Mouse (Mus musculus) right cerebral cortex, adult 18-20 months (tissue): ENCODE measurements around the gene Rbp3.
A peak's percentile ranks its signal among the peaks of the same experiment; 100 is the strongest.

Experiments used
- DNase-seq: peaks from one replicate; pipeline ENCODE4 v3.0.0; 2022; ENCODE audit warnings: mixed read lengths

Rbp3 gene

DNA sequence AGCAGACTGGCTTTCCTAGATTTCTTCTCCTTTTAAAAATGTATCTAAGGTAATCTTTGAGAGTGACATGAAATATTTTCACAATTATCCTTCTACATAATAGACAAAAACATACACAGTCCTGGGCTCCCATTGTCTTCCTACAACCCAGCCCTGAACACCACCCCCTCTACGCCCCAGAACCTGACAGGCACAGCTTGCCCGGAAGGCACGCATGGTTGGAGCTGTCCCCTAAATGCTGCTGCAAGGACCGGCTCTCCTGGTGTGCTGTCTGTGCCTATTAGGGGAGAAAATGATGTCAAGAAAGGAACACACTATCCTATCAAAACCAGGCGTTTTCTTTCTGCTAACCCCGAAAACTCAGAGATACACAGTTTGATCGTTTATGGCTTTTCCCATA, 23.9 kb downstream of the Rbp3 start:
- DNase-seq, result no peak

DNA sequence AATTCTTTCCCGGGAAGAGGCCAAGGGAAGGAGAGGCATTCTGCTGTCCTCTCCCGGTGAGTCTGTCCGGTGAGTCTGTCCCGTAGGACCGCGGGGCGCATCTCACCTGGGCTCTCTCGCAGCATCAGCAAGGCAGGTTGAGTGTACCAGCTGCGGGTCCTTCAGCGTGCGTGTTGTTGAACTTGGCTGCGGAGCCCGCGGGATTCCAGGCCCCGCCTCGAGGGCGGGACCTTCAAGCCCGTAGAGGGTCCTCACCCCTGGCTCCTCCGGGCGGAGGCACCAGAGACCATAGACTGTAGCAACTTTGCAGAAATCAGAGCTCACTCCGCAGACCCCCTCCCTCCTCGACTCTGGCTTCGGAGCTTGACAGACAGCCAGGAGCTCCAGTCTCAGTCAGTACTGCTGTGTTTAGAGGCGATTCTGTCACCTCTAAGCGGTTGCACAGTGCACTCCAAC, 24.8 kb downstream of the Rbp3 start, which contains the start of gene Zfp488:
TSS of gene Zfp488 (minus strand) at position 161 of the 456 bp plus-strand sequence.
- DNase-seq, result peak; percentile 11

DNA sequence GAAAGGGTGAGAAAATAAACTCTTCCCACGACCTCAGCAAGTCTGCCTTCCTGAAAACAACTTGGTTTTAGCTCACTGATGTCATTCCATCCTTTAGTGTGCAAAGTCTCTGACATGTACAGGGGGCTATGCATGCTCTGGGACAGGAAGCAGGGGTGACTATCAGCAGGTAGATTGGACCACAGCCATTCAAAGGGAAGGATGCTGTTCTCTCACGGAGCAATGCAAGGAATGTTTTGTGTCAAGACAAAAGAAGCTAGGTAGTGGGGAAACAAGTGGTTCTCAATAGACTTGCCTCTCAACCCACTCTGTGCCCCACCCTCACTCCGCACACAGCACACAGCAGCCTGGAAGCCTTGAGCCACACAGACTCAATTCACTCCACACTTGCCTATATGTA, 35.4 kb downstream of the Rbp3 start:
- no peak for DNase-seq

DNA sequence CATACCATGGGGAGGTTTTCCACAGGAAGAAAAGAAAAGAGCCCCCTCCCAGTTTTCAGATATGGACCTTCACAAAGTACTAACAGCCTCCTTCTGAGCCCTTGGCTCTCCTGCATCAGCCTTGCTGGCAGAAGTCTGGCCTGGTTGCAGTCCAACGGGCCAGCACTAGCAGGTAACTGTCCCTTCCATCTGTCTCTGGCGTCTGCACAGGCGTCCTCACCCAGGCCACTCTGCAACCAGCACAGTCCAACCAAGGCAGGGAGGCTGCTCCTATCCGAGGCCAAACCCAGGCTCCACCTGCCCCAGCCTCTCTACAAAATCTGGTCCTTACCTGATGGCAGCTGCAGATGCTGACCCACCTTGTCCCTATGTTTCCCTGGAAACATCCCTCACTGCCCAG, 38.2 kb downstream of the Rbp3 start:
- DNase-seq, result no peak

DNA sequence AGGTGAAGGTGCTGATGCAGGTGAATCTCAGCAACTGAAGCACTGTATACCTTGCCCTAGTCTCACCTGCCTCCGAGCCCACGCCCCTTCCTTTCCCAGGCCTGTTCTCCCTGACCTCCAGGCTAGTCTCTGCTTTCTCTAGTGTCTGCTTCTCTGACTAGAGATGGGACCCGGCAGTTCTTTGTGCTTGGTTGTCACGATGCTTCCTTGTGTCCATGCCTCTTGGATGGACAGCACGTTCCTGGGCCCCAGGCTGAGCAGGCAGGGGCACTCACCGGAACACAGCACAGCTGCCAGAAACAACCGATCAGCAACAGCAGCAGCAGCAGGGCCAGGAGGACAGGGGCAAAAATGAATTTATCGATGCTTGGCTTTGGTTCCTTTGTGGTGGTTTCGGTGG, 39.2 kb downstream of the Rbp3 start:
- no peak for DNase-seq

DNA sequence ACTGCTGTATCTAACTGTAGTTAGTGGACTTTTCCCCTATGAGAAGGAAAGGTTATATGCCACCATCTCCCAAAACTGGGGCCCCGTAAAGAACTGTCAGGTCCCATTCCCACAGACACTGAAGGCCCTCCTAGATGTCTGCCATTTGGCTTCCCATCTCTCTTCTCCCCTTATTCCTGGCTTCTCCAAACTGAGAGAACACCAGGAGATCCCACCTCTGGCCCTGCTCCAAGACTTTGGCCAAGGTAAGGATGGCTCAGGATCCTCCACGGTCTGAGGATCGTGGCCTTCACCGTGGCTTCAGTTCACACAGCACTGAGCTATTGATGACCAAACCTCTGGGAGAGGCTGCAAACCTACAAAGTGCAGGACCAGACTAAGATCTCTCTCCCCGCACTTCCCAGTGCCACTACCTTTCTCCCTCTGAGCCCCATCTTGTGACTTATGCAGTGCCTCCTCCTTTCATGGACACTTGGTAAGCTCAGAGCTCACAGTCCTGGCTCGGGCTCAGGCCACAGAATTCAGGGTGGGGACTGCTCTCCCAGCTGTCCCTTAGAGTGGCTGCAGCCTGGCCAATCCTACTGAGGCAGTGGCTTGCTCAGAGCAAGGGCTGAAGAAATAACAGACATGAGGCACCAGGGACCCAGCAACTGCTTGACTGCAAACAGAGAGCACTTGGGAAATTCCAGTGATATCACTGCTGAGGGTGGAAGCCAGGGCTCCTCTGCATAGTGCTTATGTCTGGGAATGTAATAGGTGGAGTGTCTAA, 39.9 kb downstream of the Rbp3 start:
- DNase-seq, result no peak

DNA sequence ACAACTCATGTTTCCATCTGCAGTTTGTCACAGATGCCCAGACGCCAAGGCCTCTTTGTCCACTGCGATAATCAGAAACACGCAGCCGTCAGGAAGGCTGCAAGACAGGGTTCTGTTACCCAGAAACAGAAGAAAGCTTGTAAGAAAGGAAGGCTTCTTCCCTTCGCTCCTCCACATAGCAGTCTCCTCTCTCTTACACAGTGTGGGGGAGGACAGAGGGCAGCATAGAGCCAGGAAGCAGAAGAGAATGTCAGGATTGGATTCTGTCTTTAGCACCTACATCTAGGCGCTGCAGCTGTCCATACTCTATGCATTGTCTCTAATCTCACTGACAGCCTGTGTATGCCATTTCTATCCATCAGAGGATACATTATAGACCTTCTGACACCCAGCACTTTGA, 43.6 kb downstream of the Rbp3 start:
- no peak for DNase-seq

DNA sequence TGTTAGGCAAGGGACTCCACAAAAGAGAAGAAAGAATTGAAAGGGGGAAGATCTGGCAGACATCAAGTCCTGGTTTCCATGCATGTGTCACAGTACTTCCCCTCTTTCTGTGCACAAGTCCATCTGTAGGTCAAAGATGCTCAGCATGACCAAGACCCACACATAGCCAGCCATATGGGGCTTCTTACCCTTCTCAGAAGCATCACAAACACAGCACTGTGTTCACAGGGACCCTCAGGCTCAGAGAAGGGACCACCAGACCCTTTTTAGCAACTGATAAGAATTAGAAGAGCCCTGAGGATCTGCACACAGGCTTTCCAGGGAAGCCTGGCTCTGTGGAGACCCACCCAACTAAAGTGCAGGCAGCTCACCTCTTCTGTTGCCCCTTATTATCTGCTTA, 46.3 kb downstream of the Rbp3 start:
- no peak for DNase-seq

DNA sequence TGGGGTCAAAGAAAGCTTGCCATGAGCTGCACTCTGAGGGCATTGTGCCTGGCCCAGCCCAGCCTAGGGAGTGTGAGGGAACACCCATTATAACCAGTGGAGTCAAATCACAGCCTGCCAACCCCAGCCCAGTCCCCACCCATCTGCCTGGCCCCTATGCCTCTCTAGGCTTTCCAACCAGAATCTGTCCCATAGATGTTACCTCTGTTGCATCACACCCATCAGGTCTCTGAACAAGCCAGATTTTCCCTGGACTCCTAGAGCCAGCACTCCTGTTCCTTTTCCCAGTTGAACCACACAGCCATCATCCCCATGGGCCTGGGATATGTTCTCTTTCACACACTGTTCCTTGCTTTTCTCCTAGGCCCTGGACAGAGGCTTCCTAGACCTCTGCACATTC, 47.6 kb downstream of the Rbp3 start:
- no peak for DNase-seq

DNA sequence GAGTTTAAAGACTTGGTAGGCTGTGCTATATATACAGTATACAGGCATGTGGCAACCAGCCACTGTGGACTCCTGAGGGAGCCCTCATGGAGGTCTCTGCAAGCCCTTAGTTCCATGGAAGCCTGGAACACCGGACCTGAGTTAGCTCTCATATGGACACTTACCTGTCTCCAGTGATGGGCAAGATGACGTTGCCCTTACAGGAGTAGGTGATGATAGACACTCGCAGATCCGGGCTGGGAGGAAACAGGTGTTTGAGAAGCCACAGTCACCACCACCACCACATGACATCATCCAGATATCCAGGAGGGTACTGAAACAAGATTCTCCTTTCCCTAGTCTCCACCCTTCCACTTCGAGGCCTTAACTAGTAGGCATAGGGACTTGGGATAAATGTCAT, 48.6 kb downstream of the Rbp3 start:
- no peak for DNase-seq
